Mouse (Mus musculus) stomach, embryonic 14.5 days (tissue): ENCODE results near the gene Tgfa. TPM values are rescaled to one million over a fixed set of nuclear protein-coding genes. Genes with fewer than 3 reads are reported as not detected.

Experiments
- ATAC-seq: fragments of 200-750 bp; cut with Nextera tagmentation; 2 replicates; pipeline ENCODE4 v1.8.0; 2017; ENCODE audit warnings: low read depth, moderate TSS enrichment; ENCODE audit not compliant: insufficient number of reproducible peaks, insufficient read depth, low FRiP score
- H3K27ac ChIP-seq: fragments of 300-500 bp; sonication (generic); 2 replicates; pipeline ENCODE4 v1.5.1; 2014; ENCODE audit warnings: mild to moderate bottlenecking, low read length, moderate library complexity, mixed read lengths
- H3K27me3 ChIP-seq: fragments of 300-500 bp; sonication (generic); 2 replicates; pipeline ENCODE4 v1.6.1; 2014; ENCODE audit warnings: low read length, control low read depth, mixed read lengths; ENCODE audit not compliant: control insufficient read depth, insufficient read depth
- H3K36me3 ChIP-seq: fragments of 300-500 bp; sonication (generic); 2 replicates; pipeline ENCODE4 v1.6.1; 2014; ENCODE audit warnings: mild to moderate bottlenecking, control low read depth, low read length, moderate library complexity, mixed read lengths; ENCODE audit not compliant: control insufficient read depth, insufficient read depth
- H3K4me1 ChIP-seq: fragments of 300-500 bp; sonication (generic); 2 replicates; pipeline ENCODE4 v1.6.1; 2014; ENCODE audit warnings: low read length, control low read depth, mixed read lengths; ENCODE audit not compliant: control insufficient read depth, insufficient read depth
- H3K4me2 ChIP-seq: fragments of 300-500 bp; sonication (generic); replicated peaks from 2 replicates; pipeline ENCODE4 v1.6.1; 2014; ENCODE audit warnings: low read depth, low read length, control low read depth
- H3K4me3 ChIP-seq: fragments of 300-500 bp; sonication (generic); 2 replicates; pipeline ENCODE4 v1.5.1; 2014; ENCODE audit warnings: low read depth, low read length, control low read depth
- H3K9ac ChIP-seq: fragments of 300-500 bp; sonication (generic); replicated peaks from 2 replicates; pipeline ENCODE4 v1.6.1; 2014; ENCODE audit warnings: low read depth, mild to moderate bottlenecking, control low read depth, low read length, moderate library complexity, mixed read lengths
- H3K9me3 ChIP-seq: fragments of 300-500 bp; sonication (generic); 2 replicates; pipeline ENCODE4 v1.6.1; 2016; ENCODE audit warnings: low read depth, low read length, control low read depth; ENCODE audit not compliant: control insufficient read depth
- WGBS: fragments of 180-500 bp; shearing (Covaris S2); extraction: QIAGEN DNeasy Blood & Tissue Kit; methylation state at CpG from one replicate; pipeline ENCODE4 v1.1.7; 2014; 5-methylcytosine and 5-hydroxymethylcytosine counted together
- polyA plus RNA-seq: library from polyadenylated mRNA; unstranded; fragments of >200 nt; fragmentation: Nextera tagmentation; extraction: Ambion mirVana; gene quantifications from 2 replicates; pipeline ENCODE4 v1.2.1, GENCODE M21; 2014

The Tgfa gene
- polyA plus RNA-seq, 1 experiment from 2014 or later: 4.7 TPM

DNA sequence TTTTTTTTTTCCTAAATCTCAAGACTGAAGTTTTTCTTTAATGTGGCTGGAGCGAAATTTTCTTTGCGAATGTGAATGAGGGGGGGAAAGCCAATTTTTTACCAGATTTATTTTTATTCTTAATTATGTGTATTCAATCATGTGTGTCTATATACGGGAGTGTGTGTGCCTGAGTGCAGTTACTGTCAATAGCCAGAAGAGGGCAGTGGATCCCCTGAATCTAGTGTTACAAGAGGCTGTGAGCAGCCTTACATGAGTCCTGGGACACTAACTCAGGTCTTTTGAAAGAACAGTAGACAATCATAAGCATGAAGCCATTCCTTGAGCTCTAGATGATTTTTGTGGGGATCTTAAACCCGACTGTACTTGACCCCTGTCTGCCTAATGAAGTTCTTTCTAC lies 80.7 kb downstream of the Tgfa start:
- H3K9me3 ChIP-seq: no peaks in the 10 kb centered on the region
- no peak overlapping the region for H3K9ac ChIP-seq
- H3K4me1 ChIP-seq: no peaks in the 10 kb centered on the region
- no peak for ATAC-seq
- no peak overlapping the region for H3K27ac ChIP-seq
- WGBS: 92% methylated on average over 4 of the region's 4 CpGs
- no peaks in the 10 kb centered on the region for H3K36me3 ChIP-seq
- H3K27me3 ChIP-seq: no peaks in the 10 kb centered on the region
- no peak overlapping the region for H3K4me2 ChIP-seq
- no peak overlapping the region for H3K4me3 ChIP-seq

DNA sequence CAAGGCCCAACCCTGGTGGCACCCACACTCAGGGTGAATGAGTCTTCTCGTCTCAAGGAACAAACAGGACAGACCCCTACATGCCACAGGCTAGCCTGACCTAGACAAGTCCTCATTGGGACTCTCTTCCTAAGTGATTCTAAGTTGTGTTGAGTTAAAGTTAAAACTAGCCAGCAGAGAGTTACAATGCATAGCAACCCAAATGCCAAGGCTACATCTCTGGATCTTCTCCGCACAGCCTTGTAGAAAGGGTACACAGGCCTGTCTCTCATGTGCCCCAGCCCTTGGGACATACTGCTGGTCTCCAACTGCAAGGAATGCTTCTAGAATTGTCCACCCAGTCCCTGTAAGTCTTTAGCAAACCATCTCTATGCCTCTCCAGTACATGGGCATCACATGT lies 81.8 kb downstream of the Tgfa start:
- Histone ChIP-seq H3K27me3 (no peaks in the 10 kb centered on the region), H3K9me3 (no peaks in the 10 kb centered on the region), H3K36me3 (no peaks in the 10 kb centered on the region), H3K4me3 (no peak overlapping the region), H3K27ac (no peak overlapping the region), H3K4me2 (no peak overlapping the region), H3K9ac (no peak overlapping the region), H3K4me1 (no peaks in the 10 kb centered on the region)
- no peak for ATAC-seq
- WGBS: 93% methylated on average over 2 of the region's 2 CpGs

DNA sequence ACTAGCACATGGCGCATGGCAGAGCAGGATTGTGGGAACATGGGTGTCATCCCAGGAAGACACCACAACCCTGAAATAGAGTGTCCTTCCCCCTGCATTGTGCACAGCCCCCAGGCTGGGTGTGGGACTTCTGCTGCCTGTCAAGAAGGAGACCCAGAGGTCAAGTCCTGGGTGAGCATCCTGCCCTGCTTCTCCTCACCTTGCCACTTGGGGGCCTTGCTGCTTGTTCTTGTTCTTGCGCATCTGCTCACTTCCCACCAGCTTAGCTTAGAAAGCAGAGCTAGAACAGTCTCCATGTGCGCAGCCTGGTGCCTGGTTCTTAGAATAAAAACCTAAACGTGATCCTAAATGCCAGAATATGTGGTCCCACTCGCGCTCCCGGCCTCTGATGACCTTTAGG lies 82.6 kb downstream of the Tgfa start:
- no peak overlapping the region for H3K9ac ChIP-seq
- 71% methylated on average over 7 of the region's 7 CpGs for WGBS
- no peak overlapping the region for H3K4me3 ChIP-seq
- no peak overlapping the region for H3K27ac ChIP-seq
- no peaks in the 10 kb centered on the region for H3K4me1 ChIP-seq
- no peak for ATAC-seq
- no peak overlapping the region for H3K4me2 ChIP-seq
- H3K36me3 ChIP-seq: no peaks in the 10 kb centered on the region
- H3K27me3 ChIP-seq: no peaks in the 10 kb centered on the region
- H3K9me3 ChIP-seq: no peaks in the 10 kb centered on the region

DNA sequence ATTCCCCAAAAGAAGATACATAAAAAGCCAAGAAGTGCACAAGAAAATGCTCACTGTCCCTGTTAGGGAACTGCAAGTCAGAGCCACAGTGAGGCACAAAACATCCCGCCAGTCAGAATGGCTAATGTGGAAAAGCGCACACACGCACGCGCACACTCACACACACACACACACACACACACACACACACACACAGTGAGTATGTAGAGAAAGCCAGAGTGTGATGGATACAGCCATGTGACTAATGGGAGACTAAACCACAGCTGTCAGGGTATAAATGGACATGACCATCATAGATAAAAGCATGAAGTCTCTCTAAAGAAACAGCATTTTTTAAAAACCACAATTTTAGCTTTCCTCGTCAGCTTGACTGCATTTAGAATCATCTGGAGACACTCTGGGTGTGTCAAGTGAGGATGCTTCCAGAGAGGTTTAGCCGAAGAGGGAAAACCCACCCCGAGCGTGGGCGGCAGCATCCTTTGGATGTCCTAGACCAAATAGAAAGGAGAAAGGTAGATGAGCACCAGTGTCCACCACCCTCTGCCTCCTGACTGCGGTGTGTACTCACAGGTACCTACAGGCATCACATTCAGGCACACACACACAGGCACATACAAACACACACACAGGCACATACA lies 86.7 kb downstream of the Tgfa start:
- Histone ChIP-seq H3K4me1 (no peaks in the 10 kb centered on the region), H3K4me3 (no peak overlapping the region), H3K9me3 (no peaks in the 10 kb centered on the region), H3K9ac (no peak overlapping the region), H3K36me3 (no peaks in the 10 kb centered on the region), H3K27me3 (no peaks in the 10 kb centered on the region), H3K4me2 (no peak overlapping the region), H3K27ac (no peak overlapping the region)
- ATAC-seq: no peak
- 85% methylated on average over 11 of the region's 11 CpGs for WGBS

DNA sequence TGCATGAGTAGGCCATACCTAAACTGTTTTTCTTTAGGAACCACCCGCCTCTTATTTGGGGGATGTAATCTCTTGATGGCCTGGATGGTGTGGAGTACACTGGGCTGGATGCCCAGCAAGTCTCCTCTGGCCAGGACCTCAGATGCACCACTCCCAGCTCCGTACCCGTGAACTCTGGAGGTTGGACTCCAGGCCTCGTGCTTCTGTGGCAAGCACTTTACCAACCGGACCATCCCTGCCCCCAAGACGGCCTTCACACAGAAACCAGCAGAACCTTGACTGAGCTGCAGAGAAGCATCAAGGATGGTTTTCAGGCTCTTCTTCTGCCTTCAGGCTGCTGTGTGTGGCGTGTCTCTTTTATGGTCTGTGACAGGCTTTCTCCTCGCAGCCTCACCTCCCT lies 98.3 kb downstream of the Tgfa start:
- 75% methylated on average over 8 of the region's 8 CpGs for WGBS
- H3K27ac ChIP-seq: no peak overlapping the region
- H3K4me1 ChIP-seq: no peaks in the 10 kb centered on the region

DNA sequence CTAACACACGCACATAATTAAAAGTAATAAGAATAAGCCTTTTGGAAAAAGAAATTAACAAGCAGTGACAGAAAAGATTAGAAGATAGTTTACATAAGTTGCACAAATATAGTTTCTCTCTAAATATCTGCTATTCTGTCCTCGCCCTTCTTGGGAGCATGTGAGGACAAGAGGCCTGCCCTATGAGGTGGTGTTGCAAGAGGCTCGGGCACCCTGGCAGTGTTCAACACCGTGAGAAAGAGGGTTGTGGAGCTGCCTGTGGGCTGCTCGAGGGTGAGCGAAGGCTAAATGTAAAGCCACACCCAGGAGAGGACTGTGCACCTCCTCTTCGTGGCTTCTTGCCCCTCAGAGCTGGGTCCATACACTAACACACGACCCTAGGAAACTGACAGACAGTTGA lies 100.4 kb downstream of the Tgfa start:
- H3K27ac ChIP-seq: no peak overlapping the region
- H3K27me3 ChIP-seq: no peaks in the 10 kb centered on the region
- no peaks in the 10 kb centered on the region for H3K36me3 ChIP-seq
- H3K4me1 ChIP-seq: no peaks in the 10 kb centered on the region
- no peak overlapping the region for H3K9ac ChIP-seq
- no peak for ATAC-seq
- no peak overlapping the region for H3K4me3 ChIP-seq
- no peak overlapping the region for H3K4me2 ChIP-seq
- H3K9me3 ChIP-seq: no peaks in the 10 kb centered on the region
- WGBS: 68% methylated on average over 8 of the region's 8 CpGs

More for the DNA sequence above, 98.3 kb downstream of the Tgfa start:
- no peak for ATAC-seq
- Histone ChIP-seq H3K4me3 (no peak overlapping the region), H3K36me3 (no peaks in the 10 kb centered on the region), H3K4me2 (no peak overlapping the region), H3K9me3 (no peaks in the 10 kb centered on the region), H3K9ac (no peak overlapping the region), H3K27me3 (no peaks in the 10 kb centered on the region)

DNA sequence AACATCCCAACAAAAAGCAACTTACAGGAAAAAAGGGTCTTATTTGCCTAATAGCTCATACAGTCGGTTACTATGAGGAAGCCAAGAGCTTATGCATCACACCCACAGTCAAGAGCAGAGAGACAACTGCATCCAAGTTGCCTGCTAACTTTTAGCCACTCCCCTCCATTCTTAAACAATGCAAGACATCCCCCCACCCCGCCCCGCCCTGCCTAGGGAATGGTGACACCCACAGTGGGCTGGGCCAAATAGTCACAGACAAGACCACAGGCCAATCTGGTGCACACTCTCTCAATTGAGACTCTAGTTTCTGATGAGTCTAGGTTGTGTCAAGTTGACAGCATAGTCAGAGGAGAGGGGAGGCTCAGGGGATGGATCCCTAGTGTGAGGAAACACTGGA lies 101.1 kb downstream of the Tgfa start:
- WGBS: 82% methylated on average over 3 of the region's 3 CpGs
- Histone ChIP-seq H3K27me3 (no peaks in the 10 kb centered on the region), H3K27ac (no peak overlapping the region), H3K9me3 (no peaks in the 10 kb centered on the region), H3K4me1 (no peaks in the 10 kb centered on the region), H3K9ac (no peak overlapping the region), H3K36me3 (no peaks in the 10 kb centered on the region), H3K4me2 (no peak overlapping the region), H3K4me3 (no peak overlapping the region)
- no peak for ATAC-seq

DNA sequence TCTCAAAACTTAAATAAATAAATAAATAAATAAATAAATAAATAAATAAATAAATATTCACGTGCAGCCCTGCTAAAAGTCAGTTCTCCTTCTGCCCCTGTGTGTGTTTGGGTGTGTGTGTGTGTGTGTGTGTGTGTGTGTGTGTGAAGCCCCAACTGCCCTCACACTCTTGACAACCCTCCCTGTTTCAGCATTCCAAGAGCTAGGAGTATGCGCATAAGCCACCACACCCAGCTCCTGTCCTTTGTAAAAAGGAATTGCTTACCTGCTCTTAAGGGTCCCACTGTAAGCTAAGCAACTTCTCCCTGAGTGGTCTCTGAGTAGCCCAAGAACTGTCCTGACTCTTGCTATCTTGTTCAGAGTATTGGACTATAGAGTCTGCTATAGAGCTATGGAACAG lies 101.9 kb downstream of the Tgfa start:
- Histone ChIP-seq H3K4me2 (no peak overlapping the region), H3K4me1 (no peaks in the 10 kb centered on the region), H3K27me3 (no peaks in the 10 kb centered on the region), H3K9ac (no peak overlapping the region), H3K27ac (no peak overlapping the region), H3K36me3 (no peaks in the 10 kb centered on the region), H3K4me3 (no peak overlapping the region), H3K9me3 (no peaks in the 10 kb centered on the region)
- no peak for ATAC-seq
- WGBS: 84% methylated on average over 2 of the region's 2 CpGs

DNA sequence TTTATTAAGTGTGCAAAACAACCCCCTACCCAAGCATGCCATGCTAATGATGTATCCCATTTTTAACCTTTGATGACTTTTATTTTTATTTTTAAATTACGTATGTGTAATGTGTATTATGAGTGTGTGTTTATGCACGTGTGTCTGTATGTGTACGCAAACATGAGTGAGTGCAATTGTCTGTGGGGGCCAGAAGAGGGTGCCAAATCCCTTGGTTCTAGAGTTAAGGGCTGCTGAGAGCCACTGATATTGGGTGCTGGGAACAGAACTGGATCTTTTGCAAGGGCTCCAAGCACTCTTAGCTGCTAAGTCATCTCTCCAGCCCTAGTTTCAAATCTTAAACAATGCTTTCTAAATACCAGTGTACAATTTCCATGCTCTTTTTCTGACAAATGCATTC lies 103.9 kb downstream of the Tgfa start:
- 93% methylated on average over 3 of the region's 3 CpGs for WGBS
- no peak overlapping the region for H3K27ac ChIP-seq
- no peaks in the 10 kb centered on the region for H3K4me1 ChIP-seq
- H3K27me3 ChIP-seq: no peaks in the 10 kb centered on the region
- H3K4me2 ChIP-seq: no peak overlapping the region
- H3K9ac ChIP-seq: no peak overlapping the region
- ATAC-seq: no peak
- H3K9me3 ChIP-seq: no peaks in the 10 kb centered on the region
- no peak overlapping the region for H3K4me3 ChIP-seq
- H3K36me3 ChIP-seq: no peaks in the 10 kb centered on the region
